Mouse (Mus musculus) midbrain, embryonic 16.5 days (tissue): ENCODE results near the gene Zfp969. TPM values are rescaled to one million over a fixed set of nuclear protein-coding genes. Genes with fewer than 3 reads are reported as not detected.
"Not testable (repeated sequence)": the region's sequence is repeated elsewhere in the genome, so short reads cannot be mapped to it uniquely, and the experiment has no call there.

Experiments used
- ATAC-seq: fragments of 200-750 bp; cut with Nextera tagmentation; 2 replicates; pipeline ENCODE4 v1.8.0; 2017; ENCODE audit warnings: moderate TSS enrichment
- H3K27ac ChIP-seq: fragments of 300-500 bp; sonication (generic); 2 replicates; pipeline ENCODE4 v1.5.1; 2014; ENCODE audit warnings: mild to moderate bottlenecking, low read length, mixed read lengths
- H3K27me3 ChIP-seq: fragments of 300-500 bp; sonication (generic); 2 replicates; pipeline ENCODE4 v1.6.1; 2014; ENCODE audit warnings: low read depth, low read length, mixed read lengths; ENCODE audit not compliant: control insufficient read depth, insufficient read depth
- H3K36me3 ChIP-seq: fragments of 300-500 bp; sonication (generic); 2 replicates; pipeline ENCODE4 v1.6.1; 2014; ENCODE audit warnings: mild to moderate bottlenecking, low read length, moderate library complexity, mixed read lengths; ENCODE audit not compliant: control insufficient read depth, insufficient read depth
- H3K4me1 ChIP-seq: fragments of 300-500 bp; sonication (generic); 2 replicates; pipeline ENCODE4 v1.6.1; 2014; ENCODE audit warnings: mild to moderate bottlenecking, low read length, mixed read lengths; ENCODE audit not compliant: control insufficient read depth, insufficient read depth
- H3K4me2 ChIP-seq: fragments of 300-500 bp; sonication (generic); 2 replicates; pipeline ENCODE4 v1.6.1; 2014; ENCODE audit warnings: mild to moderate bottlenecking, low read length, mixed read lengths
- H3K4me3 ChIP-seq: fragments of 300-500 bp; sonication (generic); 2 replicates; pipeline ENCODE4 v1.5.1; 2014; ENCODE audit warnings: low read depth, mild to moderate bottlenecking, low read length, moderate library complexity, mixed read lengths
- H3K9ac ChIP-seq: fragments of 300-500 bp; sonication (generic); 2 replicates; pipeline ENCODE4 v1.6.1; 2014; ENCODE audit warnings: low read depth, low read length, mixed read lengths
- H3K9me3 ChIP-seq: fragments of 300-500 bp; sonication (generic); replicated peaks from 2 replicates; pipeline ENCODE4 v1.6.1; 2014; ENCODE audit warnings: mild to moderate bottlenecking, low read length, mixed read lengths; ENCODE audit not compliant: control insufficient read depth, poor library complexity, severe bottlenecking
- WGBS: fragments of 180-500 bp; shearing (Covaris S2); extraction: QIAGEN DNeasy Blood & Tissue Kit; methylation state at CpG from one replicate; pipeline ENCODE4 v1.1.7; 2014; 5-methylcytosine and 5-hydroxymethylcytosine counted together
- polyA plus RNA-seq: library from polyadenylated mRNA; unstranded; fragments of >200 nt; fragmentation: Nextera tagmentation; extraction: Ambion mirVana; gene quantifications from 2 replicates; pipeline ENCODE4 v1.2.1, GENCODE M21; 2015

Zfp969 gene
- polyA plus RNA-seq: 1.8 and 5.7 TPM in 2 replicates

DNA sequence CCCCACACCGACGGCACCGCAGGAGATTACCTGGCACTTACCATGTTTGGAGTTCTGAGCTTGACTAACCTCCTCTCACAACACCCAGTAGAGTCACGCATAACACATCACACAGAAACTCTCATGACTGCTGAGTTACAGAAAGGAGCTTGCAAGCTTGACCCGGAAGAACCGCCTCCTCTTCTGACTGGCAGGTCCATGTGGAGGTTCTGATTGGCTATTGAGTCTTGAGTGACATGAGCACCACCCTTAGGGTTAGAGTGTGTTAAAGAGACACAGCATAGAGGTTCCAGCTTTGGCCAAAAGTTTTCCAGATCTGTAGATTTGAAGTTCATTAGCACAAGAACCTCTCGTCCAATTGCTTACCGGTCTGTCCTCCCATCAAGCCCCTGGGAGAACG, at the start of gene Zfp969:
Gene Zfp969, minus strand, starts transcription at position 101 of the 400 bp plus-strand sequence.
- not testable (repeated sequence) for H3K36me3 ChIP-seq, H3K9ac ChIP-seq, H3K4me3 ChIP-seq, ATAC-seq, H3K9me3 ChIP-seq, H3K4me2 ChIP-seq, H3K4me1 ChIP-seq, H3K27me3 ChIP-seq, H3K27ac ChIP-seq
- no CpG with 5 or more reads among the region's 9 CpGs for WGBS

DNA sequence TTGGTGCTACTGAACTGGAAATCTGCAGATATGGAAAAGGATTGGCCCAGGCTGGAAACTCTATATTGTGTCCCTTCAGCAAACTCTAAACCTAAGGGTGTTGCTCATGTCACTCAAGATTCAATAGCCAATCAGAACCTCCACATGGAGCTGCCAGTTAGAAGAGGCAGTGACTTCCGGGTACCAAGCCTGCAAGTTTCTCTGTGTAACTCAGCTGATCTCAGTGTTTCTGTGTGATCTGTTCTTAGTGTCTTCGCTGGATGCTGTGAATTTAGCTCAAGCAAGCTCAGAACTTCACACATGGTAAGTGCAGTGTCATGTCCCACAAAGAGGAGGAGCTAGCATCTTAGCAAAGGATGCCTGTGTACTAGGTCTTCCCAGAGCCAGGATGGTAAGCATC, 37.8 kb upstream of the Zfp969 start, which contains the start of gene Gm2007:
Gene Gm2007, plus strand, starts transcription at position 301 of the 400 bp plus-strand sequence.
- not testable (repeated sequence) for H3K27me3 ChIP-seq, H3K36me3 ChIP-seq, H3K4me3 ChIP-seq, H3K4me1 ChIP-seq, H3K4me2 ChIP-seq, H3K9ac ChIP-seq, H3K27ac ChIP-seq, ATAC-seq, H3K9me3 ChIP-seq
- WGBS: no CpG with 5 or more reads among the region's 2 CpGs

DNA sequence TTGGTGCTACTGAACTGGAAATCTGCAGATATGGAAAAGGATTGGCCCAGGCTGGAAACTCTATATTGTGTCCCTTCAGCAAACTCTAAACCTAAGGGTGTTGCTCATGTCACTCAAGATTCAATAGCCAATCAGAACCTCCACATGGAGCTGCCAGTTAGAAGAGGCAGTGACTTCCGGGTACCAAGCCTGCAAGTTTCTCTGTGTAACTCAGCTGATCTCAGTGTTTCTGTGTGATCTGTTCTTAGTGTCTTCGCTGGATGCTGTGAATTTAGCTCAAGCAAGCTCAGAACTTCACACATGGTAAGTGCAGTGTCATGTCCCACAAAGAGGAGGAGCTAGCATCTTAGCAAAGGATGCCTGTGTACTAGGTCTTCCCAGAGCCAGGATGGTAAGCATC, 59.8 kb downstream of the Zfp969 start, which contains the start of gene Gm11007:
Gene Gm11007, plus strand, starts transcription at position 301 of the 400 bp plus-strand sequence.
- not testable (repeated sequence) for H3K4me2 ChIP-seq, H3K9ac ChIP-seq, H3K27ac ChIP-seq, H3K27me3 ChIP-seq, H3K4me3 ChIP-seq, H3K4me1 ChIP-seq, H3K36me3 ChIP-seq, ATAC-seq, H3K9me3 ChIP-seq
- no CpG with 5 or more reads among the region's 2 CpGs for WGBS

Other genes starting within 250 kb of the Zfp969 start
- 7.3 and 8.2 TPM in 2 replicates for gene Zfp965, start 233.7 kb downstream of the Zfp969 start, polyA plus RNA-seq
- gene Gm11007, start 59.7 kb downstream of the Zfp969 start, polyA plus RNA-seq: not detected in 2 replicates
- not detected in 2 replicates for gene Gm2007, start 37.9 kb upstream of the Zfp969 start, polyA plus RNA-seq
- gene Gm14288, start 97.4 kb upstream of the Zfp969 start, polyA plus RNA-seq: 3.8 and 5.8 TPM in 2 replicates
- gene Gm6710, start 165.6 kb upstream of the Zfp969 start, polyA plus RNA-seq: 29.4 and 33.6 TPM in 2 replicates
- 2.3 and 2.7 TPM in 2 replicates for gene Zfp966, start 227.5 kb upstream of the Zfp969 start, polyA plus RNA-seq